Mouse (Mus musculus) midbrain, embryonic 13.5 days (tissue): Measurements from ENCODE around the gene 4930516K23Rik. TPM values are rescaled to one million over a fixed set of nuclear protein-coding genes. Genes with fewer than 3 reads are reported as not detected.

Source experiments
- ATAC-seq: fragments of 200-750 bp; cut with Nextera tagmentation; 2 replicates; pipeline ENCODE4 v1.8.0; 2017; ENCODE audit warnings: mild to moderate bottlenecking, moderate TSS enrichment, moderate library complexity
- H3K27ac ChIP-seq: fragments of 300-500 bp; sonication (generic); 2 replicates; pipeline ENCODE4 v1.5.1; 2015; ENCODE audit warnings: inconsistent platforms, mild to moderate bottlenecking, moderate library complexity
- H3K27me3 ChIP-seq: fragments of 300-500 bp; sonication (generic); 2 replicates; pipeline ENCODE4 v1.6.1; 2015; ENCODE audit warnings: mild to moderate bottlenecking, inconsistent platforms
- H3K36me3 ChIP-seq: fragments of 300-500 bp; sonication (generic); 2 replicates; pipeline ENCODE4 v1.6.1; 2015; ENCODE audit warnings: mild to moderate bottlenecking, inconsistent platforms
- H3K4me1 ChIP-seq: fragments of 300-500 bp; sonication (generic); replicated peaks from 2 replicates; pipeline ENCODE4 v1.6.1; 2015; ENCODE audit warnings: inconsistent platforms
- H3K4me2 ChIP-seq: fragments of 300-500 bp; sonication (generic); replicated peaks from 2 replicates; pipeline ENCODE4 v1.6.1; 2015; ENCODE audit warnings: moderate library complexity, mild to moderate bottlenecking, inconsistent platforms
- H3K4me3 ChIP-seq: fragments of 300-500 bp; sonication (generic); replicated peaks from 2 replicates; pipeline ENCODE4 v1.5.1; 2015; ENCODE audit warnings: mild to moderate bottlenecking, inconsistent platforms
- H3K9ac ChIP-seq: fragments of 300-500 bp; sonication (generic); replicated peaks from 2 replicates; pipeline ENCODE4 v1.6.1; 2015; ENCODE audit warnings: mild to moderate bottlenecking, inconsistent platforms
- H3K9me3 ChIP-seq: fragments of 300-500 bp; sonication (generic); 2 replicates; pipeline ENCODE4 v1.6.1; 2016; ENCODE audit warnings: mild to moderate bottlenecking, inconsistent platforms
- WGBS: fragments of 180-500 bp; shearing (Covaris S2); methylation state at CpG from one replicate; pipeline ENCODE4 v1.1.7; 2015; 5-methylcytosine and 5-hydroxymethylcytosine counted together
- polyA plus RNA-seq: library from polyadenylated mRNA; unstranded; fragments of >200 nt; fragmentation: Nextera tagmentation; extraction: Ambion mirVana; gene quantifications from 2 replicates; pipeline ENCODE4 v1.2.1, GENCODE M21; 2015

The 4930516K23Rik gene
- not detected in 2 replicates for polyA plus RNA-seq

DNA sequence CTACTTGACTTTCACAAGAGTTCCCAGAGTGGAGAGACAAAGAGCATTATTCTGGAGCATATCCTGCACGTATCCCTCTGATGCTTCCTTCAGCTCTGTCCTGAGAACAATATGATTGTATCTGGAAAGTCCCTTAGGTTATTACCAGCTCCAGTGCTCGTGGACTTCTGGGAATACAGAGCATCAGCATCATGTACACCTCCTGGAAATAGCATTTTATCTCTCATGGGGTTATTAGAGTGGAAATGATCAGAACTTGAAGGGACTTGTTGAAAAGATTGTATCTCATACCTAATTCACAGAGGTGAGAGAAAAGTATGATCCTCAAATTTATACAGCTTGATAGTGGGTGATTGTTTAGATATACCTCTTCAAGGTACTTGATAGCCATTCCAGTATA is at the start of gene 4930516K23Rik:
4930516K23Rik (minus strand) TSS at position 101 of the 400 bp plus-strand sequence.
- WGBS = 49% methylated on average over 2 of the region's 2 CpGs
- Histone ChIP-seq H3K4me2 (no peak within 1 kb of the TSS), H3K36me3 (no peaks in the 10 kb centered on the region), H3K9me3 (no peaks in the 10 kb centered on the region), H3K27ac (no peak within 1 kb of the TSS), H3K4me1 (no peaks in the 10 kb centered on the region), H3K9ac (no peak within 1 kb of the TSS), H3K4me3 (no peak within 1 kb of the TSS), H3K27me3 (no peaks in the 10 kb centered on the region)
- no peak for ATAC-seq

DNA sequence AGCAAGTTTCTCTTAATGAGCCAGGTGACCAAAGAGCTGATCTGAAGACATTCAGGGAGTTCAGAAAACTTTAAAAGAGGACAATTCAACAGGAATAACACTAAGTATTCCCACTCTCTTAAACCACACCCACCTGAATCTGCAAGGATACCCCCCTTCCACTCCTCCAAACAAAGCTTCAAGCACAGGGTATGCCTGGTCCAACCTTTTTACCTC is 43.4 kb upstream of the 4930516K23Rik start, which contains the start of gene Olfr646:
Olfr646 (plus strand) TSS at position 117 of the 216 bp plus-strand sequence.
- no peak for ATAC-seq

DNA sequence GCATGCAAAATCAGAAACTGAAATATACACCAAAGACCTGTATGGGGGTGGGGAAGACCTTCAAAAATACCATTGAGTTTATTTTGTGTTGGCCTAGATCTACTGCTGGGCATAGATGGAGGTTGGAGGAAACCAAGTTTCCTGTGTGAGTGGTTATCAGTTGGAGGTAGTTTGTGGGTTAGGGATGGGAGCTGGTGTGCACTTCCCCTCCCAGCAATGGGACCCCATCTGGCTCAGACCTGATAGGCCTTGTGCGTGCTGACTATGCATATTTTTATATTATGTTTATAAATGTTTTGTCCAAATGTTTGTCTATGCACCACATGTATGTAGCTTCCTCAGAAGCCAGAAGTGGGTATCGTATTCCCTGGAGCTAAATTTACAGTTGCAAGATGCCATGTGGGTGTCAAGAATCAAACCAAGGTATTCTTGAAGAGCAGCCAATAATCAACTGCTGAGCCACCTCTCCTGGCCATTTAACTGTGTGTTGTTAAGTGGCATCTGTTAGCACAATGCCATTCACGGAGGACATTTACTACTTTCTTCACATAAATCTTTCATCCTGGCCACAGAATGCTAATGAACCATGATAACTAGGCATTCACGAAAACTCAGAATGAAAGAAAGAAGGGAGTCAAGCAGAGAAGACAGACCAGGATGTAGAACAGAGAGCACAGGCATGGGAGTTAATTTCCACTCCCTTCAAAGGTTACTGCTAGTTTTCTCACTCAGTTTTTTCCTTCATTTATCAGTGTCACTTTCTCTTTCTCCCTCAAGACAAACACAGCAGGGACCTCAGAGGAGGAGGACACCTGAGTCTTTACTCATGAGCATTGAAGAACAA is 42.9 kb upstream of the 4930516K23Rik start:
- H3K9ac ChIP-seq = no peak overlapping the region
- H3K27me3 ChIP-seq = no peaks in the 10 kb centered on the region
- H3K9me3 ChIP-seq = no peaks in the 10 kb centered on the region
- no peaks in the 10 kb centered on the region for H3K4me1 ChIP-seq
- H3K36me3 ChIP-seq = no peaks in the 10 kb centered on the region
- WGBS = 65% methylated on average over 4 of the region's 4 CpGs
- no peak overlapping the region for H3K27ac ChIP-seq
- no peak overlapping the region for H3K4me2 ChIP-seq
- ATAC-seq = no peak
- H3K4me3 ChIP-seq = no peak overlapping the region

More for the DNA sequence above, 43.4 kb upstream of the 4930516K23Rik start, which contains the start of gene Olfr646:
- Histone ChIP-seq H3K4me2 (no peak within 1 kb of the TSS), H3K9ac (no peak within 1 kb of the TSS), H3K4me1 (no peaks in the 10 kb centered on the region), H3K36me3 (no peaks in the 10 kb centered on the region), H3K9me3 (no peaks in the 10 kb centered on the region), H3K27ac (no peak within 1 kb of the TSS), H3K4me3 (no peak within 1 kb of the TSS), H3K27me3 (no peaks in the 10 kb centered on the region)

DNA sequence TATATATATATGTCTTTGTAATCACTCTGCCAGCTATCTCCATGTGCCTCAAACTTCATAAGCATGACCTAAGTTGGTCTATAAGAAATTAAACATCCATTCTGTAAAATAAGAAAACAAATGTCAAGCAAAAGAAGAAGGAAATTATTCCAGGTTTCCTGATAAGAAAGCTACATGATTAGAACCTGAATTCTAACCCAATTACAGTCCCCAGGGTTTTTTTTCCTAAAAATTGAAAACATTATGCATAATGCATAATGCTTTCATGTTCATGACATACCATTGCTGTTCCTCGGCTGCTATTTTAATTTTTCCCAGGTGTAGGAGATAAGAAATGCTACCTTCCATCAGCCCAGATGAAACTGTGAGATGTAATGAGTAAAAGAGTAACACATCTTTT is 24.1 kb upstream of the 4930516K23Rik start, which contains the start of gene Olfr645:
Olfr645 (minus strand) TSS at position 101 of the 400 bp plus-strand sequence.
- ATAC-seq = no peak
- H3K9me3 ChIP-seq = no peaks in the 10 kb centered on the region
- H3K27me3 ChIP-seq = no peaks in the 10 kb centered on the region
- H3K4me3 ChIP-seq = no peak within 1 kb of the TSS
- 90% methylated on average over 1 of the region's 1 CpGs for WGBS
- no peak within 1 kb of the TSS for H3K9ac ChIP-seq
- H3K4me2 ChIP-seq = no peak within 1 kb of the TSS
- H3K27ac ChIP-seq = no peak within 1 kb of the TSS
- no peaks in the 10 kb centered on the region for H3K4me1 ChIP-seq
- no peaks in the 10 kb centered on the region for H3K36me3 ChIP-seq

DNA sequence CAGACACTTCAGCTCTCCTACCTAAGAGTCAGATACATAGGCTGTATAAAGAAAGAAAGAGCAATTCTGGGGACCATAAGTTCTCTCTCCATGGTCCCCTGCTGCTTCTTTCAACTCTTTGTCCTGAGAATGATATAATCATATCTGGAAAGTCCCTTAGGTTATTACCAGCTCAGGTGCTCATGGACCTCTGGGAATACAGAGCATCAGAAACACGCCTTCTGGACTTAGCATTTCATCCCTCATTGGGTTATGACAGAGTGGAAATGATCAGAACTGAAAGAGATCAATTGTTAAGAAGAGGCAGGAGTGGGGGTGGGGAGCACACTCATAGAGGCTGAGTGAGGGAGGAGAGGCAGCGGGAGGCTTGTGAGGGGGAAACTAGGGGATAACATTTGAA is 10.5 kb upstream of the 4930516K23Rik start, which contains the start of gene Olfr644:
Olfr644 (minus strand) TSS at position 101 of the 400 bp plus-strand sequence.
- Histone ChIP-seq H3K9me3 (peaks cover 5% of the 10 kb centered on the region), H3K36me3 (no peaks in the 10 kb centered on the region), H3K4me3 (no peak within 1 kb of the TSS), H3K9ac (no peak within 1 kb of the TSS), H3K27me3 (no peaks in the 10 kb centered on the region), H3K27ac (no peak within 1 kb of the TSS), H3K4me1 (no peaks in the 10 kb centered on the region), H3K4me2 (no peak within 1 kb of the TSS)
- WGBS = 80% methylated on average over 2 of the region's 2 CpGs
- no peak for ATAC-seq

DNA sequence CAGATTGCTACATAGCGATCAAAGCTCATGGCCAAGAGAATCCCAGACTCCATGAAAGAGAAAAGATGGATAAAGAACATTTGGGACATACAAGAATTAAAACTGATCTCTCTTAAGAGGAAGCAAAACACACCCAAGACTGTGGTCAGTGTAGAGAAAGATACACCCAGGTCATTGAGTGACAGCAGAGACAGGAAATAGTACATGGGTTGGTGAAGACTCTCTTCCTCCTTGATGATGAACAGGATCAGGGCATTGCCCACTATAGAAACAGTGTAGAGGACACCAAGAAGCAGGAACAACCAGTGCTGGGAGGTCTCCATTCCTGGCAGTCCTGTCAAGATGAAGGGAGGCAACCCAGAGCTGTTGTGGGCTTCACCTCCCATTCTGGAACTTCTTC is 2.0 kb downstream of the 4930516K23Rik start:
- no peak overlapping the region for H3K4me2 ChIP-seq
- no peaks in the 10 kb centered on the region for H3K27me3 ChIP-seq
- WGBS = 93% methylated on average over 1 of the region's 1 CpGs
- no peaks in the 10 kb centered on the region for H3K4me1 ChIP-seq
- no peak overlapping the region for H3K4me3 ChIP-seq
- H3K9ac ChIP-seq = no peak overlapping the region
- no peaks in the 10 kb centered on the region for H3K36me3 ChIP-seq
- no peak overlapping the region for H3K27ac ChIP-seq
- H3K9me3 ChIP-seq = no peaks in the 10 kb centered on the region
- ATAC-seq = no peak

DNA sequence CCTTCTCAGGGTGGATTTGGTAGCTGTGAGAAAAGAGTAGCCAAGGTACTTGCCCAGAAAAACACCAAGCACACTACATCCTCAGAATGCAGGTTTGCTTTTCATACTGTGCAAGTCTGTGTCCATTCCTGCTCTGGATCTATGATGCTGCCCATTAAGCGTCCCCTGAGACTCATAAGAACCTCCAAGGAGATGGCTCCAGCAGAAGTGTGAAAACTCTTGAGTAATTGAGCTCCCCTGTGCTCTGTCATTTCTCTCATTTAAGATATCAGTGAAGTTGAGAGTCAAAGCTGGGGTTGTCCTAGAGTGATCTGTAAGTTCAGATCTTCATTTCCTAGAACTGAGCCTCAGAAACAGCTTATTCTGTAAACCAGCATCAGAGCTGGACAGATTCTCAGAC is 8.7 kb downstream of the 4930516K23Rik start, which contains the start of gene Olfr642:
Olfr642 (minus strand) TSS at position 101 of the 400 bp plus-strand sequence.
- Histone ChIP-seq H3K4me3 (no peak within 1 kb of the TSS), H3K27ac (no peak within 1 kb of the TSS), H3K4me1 (no peaks in the 10 kb centered on the region), H3K27me3 (no peaks in the 10 kb centered on the region), H3K4me2 (no peak within 1 kb of the TSS), H3K9me3 (no peaks in the 10 kb centered on the region), H3K36me3 (no peaks in the 10 kb centered on the region), H3K9ac (no peak within 1 kb of the TSS)
- no peak for ATAC-seq
- 79% methylated on average over 1 of the region's 1 CpGs for WGBS

DNA sequence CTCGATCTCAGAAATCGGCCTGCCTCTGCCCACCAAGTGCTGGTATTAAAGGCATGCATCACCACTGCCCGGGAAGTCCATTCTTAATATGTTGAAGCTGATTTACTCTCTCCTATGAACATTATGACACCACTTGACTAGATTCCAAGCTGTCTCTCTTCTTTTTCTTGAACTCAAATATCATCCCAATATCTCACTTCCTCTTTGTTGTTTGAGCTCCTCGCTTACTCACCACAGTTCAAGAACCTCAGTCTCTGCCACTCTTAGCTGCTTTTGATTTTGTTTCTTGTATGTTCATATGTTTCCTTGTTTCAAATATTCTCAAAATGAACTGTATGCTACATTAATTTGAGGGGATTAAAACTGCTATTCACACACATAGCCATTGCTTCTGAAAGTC is 10.5 kb downstream of the 4930516K23Rik start:
- no peak overlapping the region for H3K4me2 ChIP-seq
- H3K27me3 ChIP-seq = no peaks in the 10 kb centered on the region
- no peaks in the 10 kb centered on the region for H3K36me3 ChIP-seq
- no peaks in the 10 kb centered on the region for H3K9me3 ChIP-seq
- no peak overlapping the region for H3K27ac ChIP-seq
- 91% methylated on average over 4 of the region's 4 CpGs for WGBS
- ATAC-seq = no peak
- H3K9ac ChIP-seq = no peak overlapping the region
- H3K4me1 ChIP-seq = no peaks in the 10 kb centered on the region
- no peak overlapping the region for H3K4me3 ChIP-seq

DNA sequence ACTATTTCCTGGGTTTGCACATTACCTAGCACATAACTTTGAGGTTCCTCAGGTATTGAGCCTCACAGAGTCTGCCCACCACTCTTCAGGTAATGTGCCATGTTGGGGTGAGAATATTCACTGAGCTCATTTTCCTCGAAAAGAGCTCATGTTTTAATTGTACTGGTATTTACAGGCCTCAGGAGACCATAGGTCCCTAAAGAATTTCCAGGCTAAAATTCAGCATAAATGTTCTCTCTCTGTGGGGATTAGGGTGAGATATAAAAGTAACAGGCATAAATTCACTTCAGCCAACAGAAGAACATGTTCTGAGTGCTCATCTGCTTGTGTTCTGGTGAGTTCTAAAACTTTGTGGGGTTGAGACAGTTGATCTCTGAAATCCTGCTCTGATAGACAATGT is 26.1 kb downstream of the 4930516K23Rik start, which contains the start of gene Olfr641:
Olfr641 (plus strand) TSS at position 301 of the 400 bp plus-strand sequence.
- no peak within 1 kb of the TSS for H3K27ac ChIP-seq
- H3K9ac ChIP-seq = no peak within 1 kb of the TSS
- H3K4me1 ChIP-seq = no peaks in the 10 kb centered on the region
- H3K4me3 ChIP-seq = no peak within 1 kb of the TSS
- ATAC-seq = no peak
- H3K36me3 ChIP-seq = no peaks in the 10 kb centered on the region
- H3K4me2 ChIP-seq = no peak within 1 kb of the TSS
- no peaks in the 10 kb centered on the region for H3K9me3 ChIP-seq
- 72% methylated on average over 1 of the region's 1 CpGs for WGBS
- no peaks in the 10 kb centered on the region for H3K27me3 ChIP-seq

DNA sequence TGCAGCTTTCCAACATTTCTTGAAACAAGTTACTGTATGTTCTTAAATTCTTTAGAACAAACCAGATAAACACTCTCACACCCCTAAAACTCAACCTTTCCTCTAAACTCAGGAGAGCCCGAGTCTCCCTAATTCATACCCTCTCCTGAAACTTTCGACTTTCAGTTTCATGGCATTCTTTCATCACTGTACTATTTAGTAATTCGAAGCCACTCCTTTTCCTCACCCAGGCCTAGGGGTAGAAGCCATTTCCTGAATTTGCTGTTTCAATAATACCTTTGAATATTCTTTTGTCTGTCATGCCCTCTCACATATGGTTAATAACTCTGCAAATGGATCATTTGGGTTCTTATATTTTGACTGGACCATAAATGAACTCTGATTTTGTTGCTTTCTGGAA is 34.3 kb downstream of the 4930516K23Rik start:
- no peak for ATAC-seq
- 77% methylated on average over 3 of the region's 3 CpGs for WGBS

DNA sequence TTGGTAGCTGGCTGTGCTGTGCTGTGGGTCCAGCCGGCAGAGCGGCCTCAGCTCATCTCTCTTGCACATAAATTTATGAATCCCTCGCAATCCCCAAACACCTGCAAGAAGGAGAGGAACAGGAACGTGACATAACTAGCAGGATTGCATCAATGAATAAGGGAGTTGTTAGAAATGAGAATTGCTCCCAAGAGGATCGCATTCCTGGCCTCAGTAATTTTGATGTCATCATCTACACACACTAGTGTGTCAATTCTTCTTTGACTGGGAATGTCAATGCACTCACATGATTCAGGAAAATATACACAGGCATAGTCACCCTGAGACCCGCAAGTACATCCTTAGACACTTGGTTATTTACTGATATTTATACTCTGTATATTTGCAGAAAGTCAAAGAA is 35.8 kb downstream of the 4930516K23Rik start, which contains the start of gene Olfr640:
Olfr640 (minus strand) TSS at position 101 of the 400 bp plus-strand sequence.
- Histone ChIP-seq H3K36me3 (no peaks in the 10 kb centered on the region), H3K9me3 (no peaks in the 10 kb centered on the region), H3K27me3 (no peaks in the 10 kb centered on the region), H3K4me3 (no peak within 1 kb of the TSS), H3K27ac (no peak within 1 kb of the TSS), H3K4me1 (no peaks in the 10 kb centered on the region), H3K9ac (no peak within 1 kb of the TSS), H3K4me2 (no peak within 1 kb of the TSS)
- no peak for ATAC-seq
- WGBS = 84% methylated on average over 6 of the region's 6 CpGs

More for the DNA sequence above, 34.3 kb downstream of the 4930516K23Rik start:
- Histone ChIP-seq H3K27me3 (no peaks in the 10 kb centered on the region), H3K4me3 (no peak overlapping the region), H3K4me2 (no peak overlapping the region), H3K9me3 (no peaks in the 10 kb centered on the region), H3K4me1 (no peaks in the 10 kb centered on the region), H3K36me3 (no peaks in the 10 kb centered on the region), H3K27ac (no peak overlapping the region), H3K9ac (no peak overlapping the region)

DNA sequence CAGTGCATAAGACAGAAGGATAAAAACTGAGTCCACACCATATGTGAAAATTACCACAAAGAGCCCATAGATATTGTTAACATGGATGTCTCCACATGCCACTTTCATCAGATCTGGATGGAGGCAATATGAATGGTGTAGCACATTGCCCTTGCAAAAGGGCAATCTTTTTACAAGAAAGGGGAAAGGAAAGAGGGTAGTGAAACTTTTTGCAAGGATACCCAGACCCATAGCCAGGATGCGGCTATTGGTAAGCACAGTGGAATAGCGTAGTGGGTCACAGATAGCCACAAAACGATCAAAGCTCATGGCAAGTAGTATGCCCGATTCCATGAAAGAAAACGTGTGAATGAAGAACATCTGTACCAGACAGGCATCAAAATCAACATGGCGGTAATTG is 39.6 kb downstream of the 4930516K23Rik start:
- Histone ChIP-seq H3K4me2 (no peak overlapping the region), H3K4me1 (no peaks in the 10 kb centered on the region), H3K27me3 (no peaks in the 10 kb centered on the region), H3K36me3 (no peaks in the 10 kb centered on the region), H3K4me3 (no peak overlapping the region), H3K27ac (no peak overlapping the region), H3K9ac (no peak overlapping the region), H3K9me3 (no peaks in the 10 kb centered on the region)
- WGBS = 92% methylated on average over 6 of the region's 6 CpGs
- ATAC-seq = no peak
